Mouse (Mus musculus) heart, embryonic 15.5 days (tissue): ENCODE measurements around the gene Abr. TPM values are rescaled to one million over a fixed set of nuclear protein-coding genes. Genes with fewer than 3 reads are reported as not detected.
A peak's percentile ranks its signal among the peaks of the same experiment; 100 is the strongest.

ENCODE experiments used
- ATAC-seq: fragments of 200-750 bp; cut with Nextera tagmentation; replicated peaks from 2 replicates; pipeline ENCODE4 v1.8.0; 2017; ENCODE audit warnings: low read depth, moderate TSS enrichment; ENCODE audit not compliant: insufficient number of reproducible peaks, insufficient read depth, low FRiP score
- H3K27ac ChIP-seq: fragments of 300-500 bp; sonication (generic); 2 replicates; pipeline ENCODE4 v1.5.1; 2015; ENCODE audit warnings: mild to moderate bottlenecking, inconsistent platforms
- H3K27me3 ChIP-seq: fragments of 300-500 bp; sonication (generic); 2 replicates; pipeline ENCODE4 v1.6.1; 2015; ENCODE audit warnings: inconsistent platforms
- H3K36me3 ChIP-seq: fragments of 300-500 bp; sonication (generic); 2 replicates; pipeline ENCODE4 v1.6.1; 2015; ENCODE audit warnings: mild to moderate bottlenecking, inconsistent platforms
- H3K4me1 ChIP-seq: fragments of 300-500 bp; sonication (generic); replicated peaks from 2 replicates; pipeline ENCODE4 v1.6.1; 2015; ENCODE audit warnings: inconsistent platforms
- H3K4me2 ChIP-seq: fragments of 300-500 bp; sonication (generic); 2 replicates; pipeline ENCODE4 v1.6.1; 2015; ENCODE audit warnings: inconsistent platforms, mild to moderate bottlenecking, moderate library complexity
- H3K4me3 ChIP-seq: fragments of 300-500 bp; sonication (generic); 2 replicates; pipeline ENCODE4 v1.5.1; 2015; ENCODE audit warnings: mild to moderate bottlenecking, inconsistent platforms
- H3K9ac ChIP-seq: fragments of 300-500 bp; sonication (generic); 2 replicates; pipeline ENCODE4 v1.6.1; 2015; ENCODE audit warnings: mild to moderate bottlenecking, inconsistent platforms
- H3K9me3 ChIP-seq: fragments of 300-500 bp; sonication (generic); replicated peaks from 2 replicates; pipeline ENCODE4 v1.6.1; 2016; ENCODE audit warnings: inconsistent platforms
- WGBS: fragments of 180-500 bp; shearing (Covaris S2); methylation state at CpG from one replicate; pipeline ENCODE4 v1.1.7; 2015; ENCODE audit warnings: mixed read lengths; 5-methylcytosine and 5-hydroxymethylcytosine counted together
- polyA plus RNA-seq: library from polyadenylated mRNA; unstranded; fragments of >200 nt; fragmentation: Nextera tagmentation; extraction: Ambion mirVana; gene quantifications from 2 replicates; pipeline ENCODE4 v1.2.1, GENCODE M21; 2015

Gene Abr
- polyA plus RNA-seq, 1 experiment from 2014 or later = 19.9 TPM

GRCm38 (mm10) chr11:76399587-76400330, 222.4 kb downstream of the Abr start:
- no peaks in the 10 kb centered on the region for H3K9me3 ChIP-seq
- peaks cover 15% of the 10 kb centered on the region for H3K4me1 ChIP-seq
- 4% methylated on average over 11 of the region's 11 CpGs for WGBS
- ATAC-seq = peak; percentile 54; the same call in 1 of the 2 replicates
- H3K9ac ChIP-seq = peak overlapping the region; percentile 72
- H3K27ac ChIP-seq = peak overlapping the region; percentile 86
- peak overlapping the region; percentile 92 for H3K4me2 ChIP-seq
- no peaks in the 10 kb centered on the region for H3K27me3 ChIP-seq
- no peaks in the 10 kb centered on the region for H3K36me3 ChIP-seq
- peak overlapping the region; percentile 75 for H3K4me3 ChIP-seq

GRCm38 (mm10) chr11:76398798-76399586, 223.1 kb downstream of the Abr start, which contains the start of gene Nxn:
Gene Nxn, minus strand, starts transcription at chr11:76399140.
- WGBS = under 1% methylated on average over 64 of the region's 70 CpGs
- H3K4me1 ChIP-seq = peaks cover 16% of the 10 kb centered on the region
- peak within 1 kb of the TSS; percentile 86 for H3K27ac ChIP-seq
- H3K9ac ChIP-seq = peak within 1 kb of the TSS; percentile 72
- H3K4me3 ChIP-seq = peak within 1 kb of the TSS; percentile 75
- no peaks in the 10 kb centered on the region for H3K27me3 ChIP-seq
- peak within 1 kb of the TSS; percentile 92 for H3K4me2 ChIP-seq
- no peaks in the 10 kb centered on the region for H3K9me3 ChIP-seq
- H3K36me3 ChIP-seq = no peaks in the 10 kb centered on the region
- peak; percentile 93 for ATAC-seq

GRCm38 (mm10) chr11:76398312-76398797, 223.8 kb downstream of the Abr start:
- Histone ChIP-seq H3K4me1 (peaks cover 16% of the 10 kb centered on the region), H3K4me3 (peak overlapping the region; percentile 75), H3K9ac (peak overlapping the region; percentile 72), H3K36me3 (no peaks in the 10 kb centered on the region), H3K27me3 (no peaks in the 10 kb centered on the region), H3K4me2 (peak overlapping the region; percentile 92), H3K9me3 (no peaks in the 10 kb centered on the region), H3K27ac (peak overlapping the region; percentile 86)
- ATAC-seq = peak; percentile 53
- WGBS = under 1% methylated on average over 31 of the region's 33 CpGs

- 0 out of 2 replicates have a peak, but pooled peaks have one; percentile 6 for ATAC-seq
- Histone ChIP-seq H3K4me3 (peak overlapping the region; percentile 75), H3K9ac (peak overlapping the region; percentile 72), H3K4me2 (peak overlapping the region; percentile 92), H3K27ac (peak overlapping the region; percentile 86), H3K9me3 (no peaks in the 10 kb centered on the region), H3K27me3 (no peaks in the 10 kb centered on the region), H3K36me3 (no peaks in the 10 kb centered on the region), H3K4me1 (peaks cover 16% of the 10 kb centered on the region)
- whole genome bisulfite sequencing = 1% methylated on average over 26 of the region's 26 CpGs
Measured at GRCm38 (mm10) chr11:76397650-76398311, 224.3 kb downstream of the Abr start.

- no peaks in the 10 kb centered on the region for H3K9me3 ChIP-seq
- no peak overlapping the region for H3K27ac ChIP-seq
- peaks cover 6% of the 10 kb centered on the region; the same call in 1 of the 2 replicates for H3K4me1 ChIP-seq
- H3K36me3 ChIP-seq = no peaks in the 10 kb centered on the region
- ATAC-seq = no peak
- H3K4me3 ChIP-seq = no peak overlapping the region
- H3K9ac ChIP-seq = no peak overlapping the region
- no peaks in the 10 kb centered on the region for H3K27me3 ChIP-seq
- no peak overlapping the region for H3K4me2 ChIP-seq
- WGBS = 87% methylated on average over 11 of the region's 11 CpGs
Measured at GRCm38 (mm10) chr11:76392996-76393395, 229.1 kb downstream of the Abr start.

GRCm38 (mm10) chr11:76392532-76392931, 229.6 kb downstream of the Abr start:
- no peak overlapping the region for H3K27ac ChIP-seq
- no peaks in the 10 kb centered on the region for H3K9me3 ChIP-seq
- ATAC-seq = no peak
- 80% methylated on average over 7 of the region's 7 CpGs for WGBS
- H3K36me3 ChIP-seq = no peaks in the 10 kb centered on the region
- no peak overlapping the region for H3K4me3 ChIP-seq
- no peak overlapping the region for H3K9ac ChIP-seq
- peaks cover 5% of the 10 kb centered on the region; the same call in 1 of the 2 replicates for H3K4me1 ChIP-seq
- no peaks in the 10 kb centered on the region for H3K27me3 ChIP-seq
- H3K4me2 ChIP-seq = no peak overlapping the region

GRCm38 (mm10) chr11:76388711-76389110, 233.4 kb downstream of the Abr start:
- WGBS = 72% methylated on average over 7 of the region's 7 CpGs

GRCm38 (mm10) chr11:76387097-76387496, 235.0 kb downstream of the Abr start:
- no peak for ATAC-seq

More at GRCm38 (mm10) chr11:76388711-76389110, 233.4 kb downstream of the Abr start:
- no peak overlapping the region for H3K4me2 ChIP-seq
- no peaks in the 10 kb centered on the region for H3K27me3 ChIP-seq
- no peak overlapping the region for H3K27ac ChIP-seq
- ATAC-seq = no peak
- H3K4me3 ChIP-seq = no peak overlapping the region
- H3K9me3 ChIP-seq = no peaks in the 10 kb centered on the region
- 0 out of 2 replicates have a peak, but pooled peaks cover 4% of the 10 kb centered on the region for H3K4me1 ChIP-seq
- no peak overlapping the region for H3K9ac ChIP-seq
- H3K36me3 ChIP-seq = no peaks in the 10 kb centered on the region

GRCm38 (mm10) chr11:76385746-76386145, 236.4 kb downstream of the Abr start:
- no peak for ATAC-seq
- H3K27me3 ChIP-seq = no peaks in the 10 kb centered on the region
- peaks cover 6% of the 10 kb centered on the region; the same call in 1 of the 2 replicates for H3K4me1 ChIP-seq
- no peaks in the 10 kb centered on the region for H3K36me3 ChIP-seq
- no peak overlapping the region for H3K4me3 ChIP-seq
- no peak overlapping the region for H3K4me2 ChIP-seq
- H3K9ac ChIP-seq = no peak overlapping the region
- no peak overlapping the region for H3K27ac ChIP-seq
- 69% methylated on average over 3 of the region's 3 CpGs for WGBS
- no peaks in the 10 kb centered on the region for H3K9me3 ChIP-seq

More at GRCm38 (mm10) chr11:76387097-76387496, 235.0 kb downstream of the Abr start:
- WGBS = 87% methylated on average over 1 of the region's 1 CpGs
- Histone ChIP-seq H3K27me3 (no peaks in the 10 kb centered on the region), H3K4me3 (no peak overlapping the region), H3K9ac (no peak overlapping the region), H3K36me3 (no peaks in the 10 kb centered on the region), H3K27ac (no peak overlapping the region), H3K9me3 (no peaks in the 10 kb centered on the region), H3K4me2 (no peak overlapping the region), H3K4me1 (0 out of 2 replicates have a peak, but pooled peaks cover 4% of the 10 kb centered on the region)

- no peak overlapping the region for H3K4me2 ChIP-seq
- H3K9ac ChIP-seq = no peak overlapping the region
- H3K4me1 ChIP-seq = peaks cover 13% of the 10 kb centered on the region
- H3K27me3 ChIP-seq = no peaks in the 10 kb centered on the region
- 84% methylated on average over 4 of the region's 4 CpGs for WGBS
- no peak overlapping the region for H3K4me3 ChIP-seq
- H3K9me3 ChIP-seq = no peaks in the 10 kb centered on the region
- H3K36me3 ChIP-seq = no peaks in the 10 kb centered on the region
- no peak for ATAC-seq
- no peak overlapping the region for H3K27ac ChIP-seq
Measured at GRCm38 (mm10) chr11:76385017-76385416, 237.1 kb downstream of the Abr start.

- Histone ChIP-seq H3K36me3 (no peaks in the 10 kb centered on the region), H3K4me1 (peaks cover 16% of the 10 kb centered on the region), H3K4me2 (no peak overlapping the region), H3K4me3 (no peak overlapping the region), H3K9ac (no peak overlapping the region), H3K27me3 (no peaks in the 10 kb centered on the region), H3K27ac (peak overlapping the region; percentile 25; the same call in 1 of the 2 replicates), H3K9me3 (no peaks in the 10 kb centered on the region)
- ATAC-seq = no peak
- 79% methylated on average over 5 of the region's 5 CpGs for WGBS
Measured at GRCm38 (mm10) chr11:76384307-76384706, 237.8 kb downstream of the Abr start.
